Mouse (Mus musculus) CD4-positive, CD25-positive, alpha-beta regulatory T cell, adult 4 months (primary cell): ENCODE measurements around the gene Mas1. TPM values are rescaled to one million over a fixed set of nuclear protein-coding genes. Genes with fewer than 3 reads are reported as not detected.
A peak's percentile ranks its signal among the peaks of the same experiment; 100 is the strongest.

Source experiments
- ATAC-seq: one replicate; pipeline ENCODE4 v1.8.0; 2017
- polyA plus RNA-seq, 2 experiments: library from polyadenylated mRNA; unstranded; fragments of 100-300 nt; shearing (Covaris generic); gene quantifications; one replicate each; pipeline ENCODE4 v1.2.1; 2017

Gene Mas1
- polyA plus RNA-seq, 2 experiments from 2014 or later: 0.62 TPM; not detected in 1

DNA sequence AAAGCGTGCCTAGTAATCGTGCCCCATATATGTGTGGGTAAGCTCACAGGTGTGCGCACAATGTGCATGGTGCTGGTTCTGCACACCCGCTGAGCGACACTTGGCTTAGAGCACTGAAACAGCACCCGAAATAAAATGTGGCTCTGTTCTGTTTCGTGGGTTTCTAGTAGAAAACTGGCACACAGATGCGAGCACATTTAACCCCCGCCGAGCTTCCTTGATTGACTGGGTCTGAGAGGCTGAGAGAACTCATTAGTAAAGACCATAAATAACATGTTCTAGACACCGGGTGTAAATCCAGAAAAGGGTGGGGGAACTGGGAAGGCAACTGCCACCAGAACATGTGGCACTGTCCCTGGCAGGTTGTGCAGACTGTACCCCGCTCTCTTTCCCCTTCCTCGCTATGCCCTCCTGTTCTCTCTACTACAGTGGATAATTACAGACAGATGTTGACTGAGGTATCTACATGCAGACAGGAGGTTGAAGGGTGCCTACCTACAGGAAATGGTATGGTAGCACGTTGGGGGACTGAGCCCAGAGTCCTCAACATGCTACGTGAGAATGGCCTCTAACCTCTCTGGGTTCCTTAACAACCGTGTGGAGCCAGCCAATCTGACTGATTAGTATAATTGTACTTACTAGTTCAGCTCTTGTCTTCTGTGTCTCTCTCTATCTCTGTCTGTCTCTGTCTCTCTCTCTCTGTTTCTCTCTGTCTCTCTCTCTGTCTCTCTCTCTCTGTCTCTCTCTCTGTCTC is 4.5 kb upstream of the Mas1 start:
- no peak for ATAC-seq

DNA sequence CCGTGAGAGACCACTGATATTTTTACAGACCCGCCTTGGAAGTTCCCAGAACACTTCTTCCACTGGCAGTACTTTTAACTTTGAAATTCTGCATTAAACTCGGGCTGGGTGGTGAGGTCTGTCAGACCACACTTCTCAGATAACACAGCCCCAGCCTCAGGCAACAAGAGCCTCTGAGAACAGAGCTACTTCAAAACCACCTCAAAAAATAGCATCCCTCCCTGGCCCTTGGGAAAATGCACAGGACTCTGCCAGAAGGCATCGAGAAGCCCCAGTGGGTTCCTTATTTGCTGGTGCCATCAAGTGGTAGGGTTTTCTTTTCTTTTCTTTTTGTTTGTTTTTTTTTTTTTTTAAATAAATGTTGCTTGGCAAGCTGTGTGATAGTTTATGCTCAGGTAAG is 697 bp upstream of the Mas1 start:
- ATAC-seq: no peak

DNA sequence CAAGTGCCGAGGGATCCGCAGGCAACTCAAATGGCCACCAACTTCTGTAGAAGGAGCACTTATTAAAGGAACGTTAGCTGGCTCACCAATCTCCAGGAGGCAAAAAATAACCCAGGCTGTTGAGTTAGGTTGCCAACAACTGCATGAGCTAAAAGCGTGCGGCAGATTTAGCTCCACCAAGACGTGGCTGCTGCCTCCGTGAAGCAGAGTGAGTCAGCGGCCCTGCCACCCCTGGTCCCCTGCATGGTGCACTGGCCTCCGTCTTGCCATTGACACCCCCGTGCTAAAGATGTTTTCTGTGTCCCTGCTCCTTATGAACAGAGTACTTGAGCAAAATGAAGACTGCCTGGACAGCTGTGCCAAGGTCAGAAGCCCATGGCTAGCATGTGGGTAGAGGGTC is 1.1 kb downstream of the Mas1 start:
- ATAC-seq: no peak

DNA sequence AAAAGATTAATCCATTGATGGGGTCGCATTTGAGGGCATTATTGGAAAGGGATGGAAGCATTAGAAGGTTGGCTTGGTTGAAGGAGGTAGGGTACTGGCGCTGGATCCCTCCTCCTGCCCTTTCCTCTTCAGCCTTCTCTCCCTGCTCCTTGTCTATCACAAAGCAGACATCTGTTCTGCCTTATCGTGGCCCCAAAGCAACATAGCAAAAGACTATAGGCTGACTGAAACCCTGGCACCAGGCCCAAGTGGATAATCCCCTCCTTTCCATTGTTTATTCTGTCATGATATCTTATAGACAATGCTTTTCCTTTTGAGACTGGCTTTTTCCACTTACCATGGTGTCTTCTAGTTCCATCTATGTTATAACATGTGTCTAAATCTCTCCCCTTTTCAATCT is 2.5 kb downstream of the Mas1 start:
- ATAC-seq: no peak

DNA sequence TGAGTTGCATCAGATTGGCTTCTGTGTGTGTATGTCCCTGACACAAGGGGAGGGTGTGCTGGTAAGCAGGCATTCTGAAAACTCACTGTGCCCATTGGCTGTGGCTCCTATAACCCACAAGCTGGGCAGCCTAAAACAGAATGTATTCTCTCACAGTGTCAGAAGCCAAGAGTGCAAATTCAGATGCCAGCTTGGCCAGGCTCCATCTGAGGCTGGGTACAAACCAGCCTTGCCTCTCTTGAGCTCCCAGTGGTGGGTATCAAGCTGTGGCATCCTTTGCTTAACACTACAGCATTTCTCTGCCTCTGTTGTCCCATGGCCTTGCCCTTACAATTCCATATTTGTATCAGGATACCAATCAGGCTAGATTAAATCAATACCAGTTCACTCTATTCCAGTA is 3.8 kb downstream of the Mas1 start:
- ATAC-seq: no peak

DNA sequence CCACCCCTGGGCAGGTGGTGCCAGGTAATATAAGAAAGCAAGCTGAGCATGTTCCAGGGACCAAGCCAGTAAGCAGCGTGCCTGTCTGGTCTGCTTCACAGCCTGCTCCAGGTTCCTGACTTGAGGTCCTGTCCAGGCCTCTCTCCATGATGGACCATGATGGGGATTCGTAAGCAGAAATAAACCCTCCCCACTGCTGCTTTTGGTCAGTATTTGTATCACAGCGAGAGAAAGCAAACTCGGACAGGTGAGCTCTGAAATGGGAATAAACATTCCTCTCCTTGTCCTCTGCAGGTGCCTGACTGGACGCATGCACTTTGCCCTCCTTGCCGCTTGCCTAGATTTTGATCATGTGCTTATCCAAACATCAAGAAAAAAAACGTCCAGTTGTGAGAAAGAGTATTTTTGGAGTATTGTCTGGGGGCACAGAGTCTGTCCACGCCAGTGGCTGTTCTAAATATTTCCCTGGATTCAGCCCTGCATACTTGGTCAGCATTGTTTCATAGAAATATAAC is 8.9 kb downstream of the Mas1 start:
- no peak for ATAC-seq

DNA sequence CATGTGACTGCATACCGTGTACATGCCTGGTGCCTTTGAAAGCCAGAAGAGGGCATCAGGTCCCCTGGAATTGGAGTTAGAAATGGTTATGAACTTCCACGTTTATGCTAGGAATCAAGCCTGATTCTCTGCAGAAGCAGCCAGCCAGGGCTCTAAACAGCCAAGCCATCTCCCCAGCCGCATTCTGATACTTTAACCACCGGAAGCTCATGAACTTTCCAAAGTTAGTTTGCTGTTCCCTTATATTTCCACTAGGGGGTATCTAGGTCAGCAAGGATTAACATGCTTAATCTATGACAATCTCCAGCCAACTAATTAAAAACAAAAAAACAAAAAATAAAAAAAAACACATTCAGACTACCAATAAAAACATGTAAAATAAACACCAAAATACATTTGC is 9.9 kb downstream of the Mas1 start:
- peak; percentile 87 for ATAC-seq

DNA sequence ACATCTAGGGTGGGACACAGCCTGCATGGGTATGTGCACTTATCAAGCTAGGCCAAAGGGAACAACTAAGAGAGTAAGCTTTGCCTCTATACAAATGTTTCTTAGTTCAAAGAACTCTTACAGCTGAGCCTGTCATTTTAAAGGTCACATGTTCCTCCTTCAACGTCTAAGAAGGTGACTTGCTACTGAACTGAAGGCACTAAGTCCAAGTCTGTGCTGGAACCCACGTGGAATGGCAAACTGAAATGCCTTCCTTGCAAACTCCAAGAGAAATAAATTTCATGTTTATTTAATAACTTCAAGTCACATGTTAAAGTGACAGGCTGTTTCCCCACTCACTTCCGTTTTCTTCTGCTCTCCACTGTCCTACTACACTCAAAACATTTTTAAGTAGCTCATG is 10.5 kb downstream of the Mas1 start:
- no peak for ATAC-seq

DNA sequence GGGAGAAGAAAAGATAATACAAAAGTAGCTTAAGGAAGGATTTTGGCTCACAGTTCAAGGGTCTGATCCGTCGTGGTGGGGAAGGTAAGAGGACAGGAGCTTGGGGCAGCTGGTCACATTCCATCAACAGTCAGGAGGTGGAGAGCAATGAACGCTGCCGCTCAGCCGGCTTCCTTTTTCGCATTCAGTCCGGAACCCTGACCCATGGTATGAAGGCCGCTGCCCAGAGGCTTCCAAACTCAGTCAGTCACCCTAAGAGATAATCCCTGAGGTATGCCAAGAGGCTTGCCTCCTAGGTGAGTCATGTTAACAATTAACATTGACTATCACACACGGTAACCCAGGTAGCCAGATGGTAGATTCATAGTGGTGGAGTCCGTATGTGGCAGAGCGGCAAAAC is 13.6 kb downstream of the Mas1 start:
- ATAC-seq: no peak

DNA sequence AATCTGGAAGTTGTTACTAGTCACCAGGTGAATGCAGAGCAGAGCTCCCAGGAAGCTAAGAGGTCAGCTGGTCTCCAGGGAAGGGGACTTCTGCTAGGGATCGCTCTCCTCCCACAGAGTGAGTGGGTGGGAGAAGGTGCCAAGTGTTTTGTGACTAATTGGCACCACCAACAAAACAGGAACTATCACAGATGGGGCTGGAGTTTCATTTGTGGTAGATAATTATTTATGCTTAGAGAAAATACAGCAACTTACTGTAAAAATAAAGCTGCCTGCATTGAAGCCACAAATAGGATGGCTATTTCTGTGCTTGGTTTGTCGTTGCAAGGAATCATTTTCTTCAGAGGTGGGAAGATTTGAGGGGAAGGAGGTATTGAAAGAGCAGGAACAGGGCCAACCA is 14.1 kb downstream of the Mas1 start:
- no peak for ATAC-seq

DNA sequence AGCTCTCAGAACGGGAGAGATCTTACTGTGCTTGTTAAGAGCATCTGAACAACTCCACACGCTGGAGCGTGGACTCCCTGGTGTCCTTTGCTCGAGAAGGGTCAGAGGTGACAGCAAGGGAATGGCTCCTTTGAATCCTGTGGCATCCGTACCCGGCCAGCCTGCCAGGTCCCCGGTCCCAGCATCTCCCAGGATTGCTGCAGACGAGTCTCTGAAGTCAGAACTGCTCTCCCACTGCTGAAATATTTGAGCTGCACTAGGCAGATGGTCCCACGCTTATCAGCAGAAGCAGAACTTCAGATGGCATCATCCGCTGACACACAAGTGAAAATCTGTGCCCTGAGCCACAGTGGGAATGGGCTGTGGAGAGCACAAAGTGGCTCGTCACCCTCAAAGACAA is 16.3 kb downstream of the Mas1 start:
- no peak for ATAC-seq

DNA sequence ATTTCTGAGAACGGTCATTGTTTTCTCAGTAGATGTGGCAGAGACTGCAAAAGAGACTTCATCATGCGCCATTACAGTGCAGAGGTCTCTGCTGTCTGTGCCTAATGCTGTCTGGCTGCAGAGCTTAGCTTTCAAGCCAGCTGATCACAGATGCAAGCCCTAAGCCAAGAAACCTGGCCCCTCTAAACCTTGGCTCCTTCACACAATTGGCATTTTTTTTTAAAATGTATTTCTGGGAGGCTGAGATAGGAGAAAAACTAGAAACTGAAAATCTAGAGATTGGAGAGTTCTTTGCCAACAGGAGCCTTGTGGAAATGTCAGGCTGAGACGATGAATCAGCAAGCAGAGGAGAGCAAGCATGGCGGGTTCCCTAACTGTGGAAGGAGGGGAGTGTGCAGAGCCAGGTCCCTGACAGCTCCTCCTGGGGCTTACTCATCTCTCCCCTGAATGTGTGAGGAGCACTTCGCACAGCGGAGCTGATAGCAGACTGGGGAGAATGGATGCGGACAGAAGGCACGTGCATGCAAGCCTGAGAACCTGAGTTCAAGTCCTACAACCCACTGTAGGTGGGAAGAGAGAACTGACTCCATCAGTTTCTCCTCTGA is 18.1 kb downstream of the Mas1 start:
- no peak for ATAC-seq

DNA sequence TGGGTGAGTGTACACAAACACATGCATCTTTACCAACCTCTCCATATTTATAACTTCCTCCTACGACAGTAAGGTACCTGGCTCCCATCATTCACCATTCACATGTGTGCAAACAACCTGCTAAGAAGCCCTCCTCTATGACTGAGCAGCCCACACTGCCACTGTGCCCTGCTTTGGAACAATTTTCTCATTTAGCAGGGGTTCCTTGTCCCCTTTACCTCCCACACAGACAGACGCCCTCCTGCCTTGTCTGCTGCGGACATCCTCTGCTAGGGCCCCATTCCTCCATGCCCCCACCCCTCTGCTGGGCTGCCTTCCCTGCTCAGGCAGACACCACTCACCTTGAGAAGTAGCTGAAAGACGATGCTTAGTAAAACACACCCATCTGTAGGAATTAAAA is 20.2 kb downstream of the Mas1 start:
- no peak for ATAC-seq

DNA sequence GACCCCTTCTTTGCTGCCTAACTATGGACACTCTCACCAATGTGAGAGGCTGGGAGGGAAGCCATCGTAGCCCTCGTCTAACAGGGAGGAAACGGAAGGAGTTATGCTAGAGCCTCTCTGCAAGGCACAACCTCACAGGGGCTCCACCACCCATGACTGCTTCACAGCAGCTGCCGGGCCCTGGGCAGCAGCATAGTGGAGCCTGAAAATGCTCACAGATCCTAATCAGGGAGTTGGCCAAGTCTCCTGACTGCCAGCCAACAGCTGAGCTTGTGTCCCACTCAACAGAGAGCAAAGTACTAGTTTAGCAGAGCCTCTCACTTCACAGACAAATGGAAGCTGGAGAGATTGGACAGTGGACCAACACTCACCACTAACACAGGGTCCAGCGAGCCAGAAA is 21.5 kb downstream of the Mas1 start:
- no peak for ATAC-seq

DNA sequence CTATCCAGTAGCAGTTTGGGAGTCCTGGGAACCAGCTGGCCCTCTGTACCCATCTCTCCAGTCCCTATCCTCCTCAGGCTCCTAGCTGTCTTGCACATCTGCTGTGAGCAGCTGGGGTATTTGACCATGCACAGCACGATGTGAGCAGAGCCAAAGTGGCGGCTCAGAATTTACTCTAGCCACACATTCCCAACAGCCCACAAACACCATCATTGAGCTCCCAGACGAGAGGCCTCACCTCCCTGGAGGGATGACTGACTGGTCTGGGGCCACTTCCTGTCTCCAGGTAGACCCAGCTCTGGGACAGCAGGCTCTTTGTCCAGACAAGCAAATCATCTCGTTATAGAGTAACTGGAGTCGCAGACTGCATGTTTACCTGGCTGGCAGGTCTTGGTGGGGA is 22.1 kb downstream of the Mas1 start:
- no peak for ATAC-seq

DNA sequence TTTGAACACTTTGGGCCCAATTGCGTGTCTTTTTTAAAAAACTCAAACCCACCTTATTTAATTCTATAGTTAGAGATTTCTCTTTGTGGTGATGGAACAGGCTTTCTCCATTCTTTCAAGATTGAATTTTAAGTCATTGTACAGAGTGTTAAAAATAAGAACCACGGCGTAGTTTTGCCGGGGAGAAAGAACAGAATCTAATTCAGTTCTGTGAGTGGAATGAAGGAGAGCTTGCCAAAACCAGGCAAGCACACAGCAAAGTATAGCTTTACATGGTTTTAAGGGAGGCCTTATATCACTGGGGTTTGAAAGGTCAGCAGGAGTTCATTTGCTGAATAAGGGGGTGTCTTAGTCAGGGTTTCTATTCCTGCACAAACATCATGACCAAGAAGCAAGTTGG is 23.4 kb downstream of the Mas1 start:
- ATAC-seq: no peak

DNA sequence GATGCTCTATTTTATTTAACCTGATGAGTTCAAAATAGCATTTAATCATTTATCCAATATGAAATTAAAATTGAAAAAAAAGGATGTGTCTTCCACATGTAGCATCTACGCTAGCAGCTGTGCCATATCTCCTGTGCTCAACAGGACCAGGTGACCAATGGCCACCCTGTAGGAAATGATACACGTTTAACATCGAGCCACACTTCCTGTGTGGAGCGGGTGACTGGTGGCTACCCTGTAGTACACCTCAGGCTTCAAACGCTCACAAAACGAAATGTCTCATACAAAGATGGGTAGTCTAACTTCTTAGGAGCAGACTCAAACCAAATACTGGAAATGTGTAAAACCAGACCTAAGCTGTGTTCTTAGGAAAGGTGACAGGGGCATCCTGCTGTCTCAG is 24.1 kb downstream of the Mas1 start:
- no peak for ATAC-seq

DNA sequence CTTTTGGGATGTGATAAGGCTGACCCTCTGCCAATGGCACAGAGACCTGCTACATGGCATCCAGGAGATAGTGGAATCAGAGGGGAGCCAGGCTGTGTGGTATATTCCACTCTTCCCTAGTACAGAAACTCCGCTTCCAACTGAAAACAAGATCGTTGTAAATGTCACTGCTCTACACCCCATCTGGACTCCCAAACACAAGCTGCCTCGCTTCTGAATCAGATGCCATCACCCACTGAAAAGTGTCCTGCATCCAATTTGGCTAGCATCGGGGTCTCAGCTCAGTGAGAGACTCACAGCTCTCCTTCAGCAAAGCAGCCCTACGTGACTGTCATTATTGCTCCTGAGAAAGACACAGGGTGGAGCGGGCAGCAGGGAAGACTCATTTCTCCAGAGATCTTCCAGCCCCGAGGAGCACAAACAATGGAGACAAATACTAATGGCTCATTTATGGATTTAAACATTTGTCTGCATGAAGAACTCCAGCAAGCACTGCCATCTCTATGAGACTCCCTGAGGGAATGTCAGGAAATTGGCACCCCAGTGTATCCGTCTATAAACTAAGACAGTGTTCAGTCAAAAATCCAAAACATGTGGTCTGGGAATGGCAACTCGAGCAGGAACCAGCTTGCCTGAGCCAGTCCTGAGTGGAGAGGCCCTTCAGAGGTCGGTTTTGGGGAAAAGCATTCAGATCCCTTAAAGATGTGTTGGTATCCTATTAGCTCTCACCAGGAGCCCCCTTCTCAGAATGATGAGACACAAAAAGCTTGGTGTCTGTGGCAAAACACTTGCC is 28.3 kb downstream of the Mas1 start:
- no peak for ATAC-seq

DNA sequence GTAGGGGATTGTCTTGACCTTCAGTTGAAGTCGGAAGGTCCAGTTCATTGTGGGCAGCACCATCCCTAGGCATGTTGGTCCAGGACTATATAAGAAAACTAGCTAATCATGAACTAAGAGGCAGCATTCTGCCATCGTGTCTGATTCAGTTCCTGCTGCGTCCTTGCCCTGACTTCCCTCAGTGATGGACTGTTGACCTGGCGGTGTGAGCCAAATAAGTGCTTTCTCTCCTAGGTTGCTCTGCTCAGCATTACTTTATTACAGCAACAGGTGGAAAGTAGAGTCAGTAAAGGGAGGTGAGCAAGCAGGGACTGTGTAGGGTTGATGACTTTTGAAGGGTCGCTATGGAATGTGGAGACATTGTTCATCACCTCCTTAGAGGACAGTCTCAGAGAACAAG is 32.2 kb downstream of the Mas1 start:
- no peak for ATAC-seq

DNA sequence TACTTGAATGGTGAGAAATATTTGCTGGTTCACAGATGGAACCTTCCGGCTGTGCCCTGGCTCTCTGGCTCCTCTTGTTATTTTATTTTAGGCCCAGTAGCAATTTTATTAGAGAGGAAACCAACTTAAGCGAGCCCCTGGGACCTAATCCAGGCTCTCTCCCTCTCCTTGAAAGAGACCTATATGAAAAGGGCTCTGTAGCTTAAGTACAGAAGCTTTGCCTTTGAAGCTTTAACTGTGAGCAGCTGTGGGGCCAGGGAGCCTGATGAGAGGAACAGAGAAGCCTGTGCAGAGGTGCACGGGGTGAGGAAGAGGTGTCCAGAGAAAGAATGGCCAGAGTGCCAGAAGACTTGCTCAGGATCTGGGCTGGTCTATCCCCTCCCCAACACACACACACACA is 33.1 kb downstream of the Mas1 start:
- no peak for ATAC-seq

DNA sequence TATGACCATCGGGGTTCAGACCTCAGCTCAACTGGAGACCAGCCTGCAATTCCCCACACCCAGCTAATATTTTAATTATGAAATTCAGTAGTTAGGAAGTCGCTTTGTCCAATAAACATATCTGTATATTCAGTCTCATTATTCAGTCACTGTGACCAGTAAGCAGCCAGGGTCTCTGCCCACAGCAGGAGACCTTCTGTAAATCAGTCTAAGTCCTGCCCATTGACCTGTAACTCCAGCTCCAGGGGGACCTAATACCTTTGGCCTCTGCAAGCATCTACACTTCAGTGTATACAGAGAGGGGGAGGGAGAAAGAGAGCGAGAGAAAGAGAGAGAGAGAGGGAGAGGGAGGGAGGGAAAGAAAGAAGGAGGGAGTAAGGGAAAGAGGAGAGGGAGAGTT is 33.6 kb downstream of the Mas1 start:
- ATAC-seq: no peak

DNA sequence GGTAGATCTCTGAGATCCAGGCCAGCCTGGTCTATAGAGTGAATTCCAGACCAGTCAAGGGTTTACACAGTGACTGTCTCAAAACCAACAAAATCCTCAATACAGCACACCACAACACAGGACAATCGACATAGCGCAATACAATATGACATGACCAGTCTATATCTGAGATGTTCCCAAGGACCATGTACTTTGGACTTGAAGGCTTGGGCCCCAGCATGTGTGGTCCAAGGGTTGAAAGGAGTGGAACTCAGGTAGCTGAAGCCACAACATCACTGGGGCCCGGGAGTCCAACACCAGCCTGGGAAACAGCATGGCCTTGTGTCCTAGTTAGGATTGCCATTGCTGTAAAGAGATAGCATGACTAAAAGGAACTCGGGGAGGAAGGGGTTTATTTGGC is 35.3 kb downstream of the Mas1 start:
- ATAC-seq: no peak

DNA sequence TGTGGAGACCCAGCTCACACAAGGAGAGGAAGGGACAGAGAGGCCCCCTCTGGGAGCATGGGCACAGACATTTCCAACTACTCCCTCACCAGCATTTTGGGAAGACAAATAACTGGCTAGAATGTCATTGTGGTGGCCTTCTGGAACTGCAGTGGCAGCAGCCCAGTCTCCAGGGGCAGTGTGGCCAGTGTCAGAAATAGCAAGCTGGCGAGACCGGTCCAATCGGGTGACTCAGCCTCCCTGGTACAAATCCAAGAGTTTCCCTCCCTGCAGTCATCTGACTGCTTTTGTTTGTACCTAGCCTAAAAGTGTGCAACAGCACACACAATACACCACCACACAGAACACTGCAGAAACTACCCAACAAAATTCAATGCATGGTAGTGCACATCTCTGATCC is 35.7 kb downstream of the Mas1 start:
- no peak for ATAC-seq

DNA sequence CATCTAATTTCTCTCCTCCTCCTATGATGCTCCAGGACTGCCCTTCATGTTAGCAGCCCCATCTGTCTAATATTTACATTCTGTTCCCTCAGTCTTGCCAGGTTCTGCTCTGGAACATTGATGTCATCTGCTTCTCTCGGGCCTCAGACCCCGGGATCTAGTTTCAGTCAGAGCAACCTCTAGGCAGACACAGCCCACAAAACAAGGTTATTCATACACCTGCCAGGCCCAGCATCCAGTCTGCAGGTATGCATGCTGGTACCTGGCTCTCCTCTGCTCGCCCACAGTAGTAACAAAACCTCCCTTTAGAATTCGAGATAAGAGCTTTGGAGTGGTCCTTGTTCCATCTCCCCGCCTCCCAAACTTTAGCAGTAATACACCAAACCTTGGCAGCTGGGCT is 37.6 kb downstream of the Mas1 start:
- ATAC-seq: no peak
